Mouse (Mus musculus) intestine, embryonic 16.5 days (tissue): ENCODE measurements around the gene Ddah2. TPM values are rescaled to one million over a fixed set of nuclear protein-coding genes. Genes with fewer than 3 reads are reported as not detected.

ENCODE experiments used
- ATAC-seq: fragments of 200-750 bp; cut with Nextera tagmentation; 2 replicates; pipeline ENCODE4 v1.8.0; 2017; ENCODE audit warnings: moderate TSS enrichment, moderate library complexity
- H3K27ac ChIP-seq: fragments of 300-500 bp; sonication (generic); 2 replicates; pipeline ENCODE4 v1.5.1; 2014; ENCODE audit warnings: mild to moderate bottlenecking, low read length
- H3K27me3 ChIP-seq: fragments of 300-500 bp; sonication (generic); replicated peaks from 2 replicates; pipeline ENCODE4 v1.6.1; 2014; ENCODE audit warnings: low read length, control low read depth, mixed read lengths; ENCODE audit not compliant: control insufficient read depth, insufficient read depth
- H3K36me3 ChIP-seq: fragments of 300-500 bp; sonication (generic); 2 replicates; pipeline ENCODE4 v1.6.1; 2014; ENCODE audit warnings: low read length, control low read depth; ENCODE audit not compliant: control insufficient read depth, insufficient read depth
- H3K4me1 ChIP-seq: fragments of 300-500 bp; sonication (generic); 2 replicates; pipeline ENCODE4 v1.6.1; 2014; ENCODE audit warnings: low read length, control low read depth, mixed read lengths; ENCODE audit not compliant: control insufficient read depth, insufficient read depth
- H3K4me2 ChIP-seq: fragments of 300-500 bp; sonication (generic); 2 replicates; pipeline ENCODE4 v1.6.1; 2014; ENCODE audit warnings: low read depth, low read length, control low read depth
- H3K4me3 ChIP-seq: fragments of 300-500 bp; sonication (generic); 2 replicates; pipeline ENCODE4 v1.5.1; 2014; ENCODE audit warnings: mild to moderate bottlenecking, low read length
- H3K9ac ChIP-seq: fragments of 300-500 bp; sonication (generic); 2 replicates; pipeline ENCODE4 v1.6.1; 2014; ENCODE audit warnings: low read depth, low read length
- H3K9me3 ChIP-seq: fragments of 300-500 bp; sonication (generic); 2 replicates; pipeline ENCODE4 v1.6.1; 2016; ENCODE audit warnings: low read length, control low read depth; ENCODE audit not compliant: control insufficient read depth
- WGBS: fragments of 180-500 bp; shearing (Covaris S2); extraction: QIAGEN DNeasy Blood & Tissue Kit; methylation state at CpG from one replicate; pipeline ENCODE4 v1.1.7; 2014; 5-methylcytosine and 5-hydroxymethylcytosine counted together
- polyA plus RNA-seq: library from polyadenylated mRNA; unstranded; fragments of >200 nt; fragmentation: Nextera tagmentation; extraction: Ambion mirVana; gene quantifications from 2 replicates; pipeline ENCODE4 v1.2.1, GENCODE M21; 2015

The Ddah2 gene
- polyA plus RNA-seq, 1 experiment from 2014 or later: 170 TPM

GRCm38 (mm10) chr17:35080710-35081109 is 21.9 kb downstream of the Ddah2 start:
- Histone ChIP-seq H3K4me2 (no peak overlapping the region), H3K4me1 (peaks cover 27% of the 10 kb centered on the region), H3K9ac (no peak overlapping the region), H3K9me3 (no peaks in the 10 kb centered on the region), H3K27ac (no peak overlapping the region), H3K27me3 (no peaks in the 10 kb centered on the region), H3K4me3 (no peak overlapping the region), H3K36me3 (no peaks in the 10 kb centered on the region)
- ATAC-seq: no peak
- 72% methylated on average over 4 of the region's 4 CpGs for WGBS

GRCm38 (mm10) chr17:35082841-35083576 is 24.2 kb downstream of the Ddah2 start:
- Histone ChIP-seq H3K27me3 (no peaks in the 10 kb centered on the region), H3K4me2 (no peak overlapping the region), H3K9ac (no peak overlapping the region), H3K4me1 (peaks cover 10% of the 10 kb centered on the region), H3K4me3 (no peak overlapping the region), H3K9me3 (no peaks in the 10 kb centered on the region), H3K36me3 (no peaks in the 10 kb centered on the region), H3K27ac (no peak overlapping the region)
- 85% methylated on average over 16 of the region's 16 CpGs for WGBS
- ATAC-seq: no peak

- H3K36me3 ChIP-seq: no peaks in the 10 kb centered on the region
- no peak for ATAC-seq
- no peak overlapping the region for H3K9ac ChIP-seq
- no peak overlapping the region for H3K27ac ChIP-seq
- H3K9me3 ChIP-seq: no peaks in the 10 kb centered on the region
- 66% methylated on average over 3 of the region's 3 CpGs for WGBS
- H3K4me3 ChIP-seq: no peak overlapping the region
- H3K4me2 ChIP-seq: no peak overlapping the region
- peaks cover 8% of the 10 kb centered on the region for H3K4me1 ChIP-seq
- H3K27me3 ChIP-seq: no peaks in the 10 kb centered on the region
Observed at GRCm38 (mm10) chr17:35083929-35084497, 25.2 kb downstream of the Ddah2 start.

DNA sequence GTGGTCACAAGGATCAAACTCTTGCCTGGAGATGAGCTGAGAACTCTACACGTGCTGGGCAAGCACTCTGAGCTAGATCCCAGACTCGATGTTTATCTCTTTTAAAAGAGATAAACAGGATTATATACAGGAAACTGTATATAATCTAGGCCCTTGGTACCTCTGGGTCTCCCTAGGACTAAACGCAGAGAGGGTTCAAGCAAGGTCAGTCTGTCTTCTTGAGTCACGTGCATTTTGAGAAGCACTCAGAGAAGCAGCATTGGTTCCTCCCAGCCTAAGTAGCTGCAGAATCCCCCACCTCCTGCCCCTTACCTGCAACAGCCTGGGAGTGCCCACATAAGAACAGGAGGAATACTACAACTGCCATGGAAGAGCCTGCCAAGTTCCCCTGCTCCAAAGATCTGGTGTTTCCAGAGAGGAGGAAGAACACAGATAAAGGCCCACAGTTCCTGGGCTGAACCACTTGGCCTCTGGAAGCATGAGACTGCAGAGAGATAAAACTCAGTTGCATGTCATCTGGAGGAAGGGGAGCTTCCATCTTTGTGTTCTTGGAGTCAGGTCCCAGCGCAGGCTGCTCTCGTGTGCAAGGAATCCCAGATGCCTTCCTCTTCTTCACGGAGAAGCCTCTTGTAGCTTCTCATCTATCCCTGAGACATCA is 26.5 kb downstream of the Ddah2 start, which contains the start of gene Ly6g6f:
Gene Ly6g6f, minus strand, starts transcription at position 403 of the 658 bp plus-strand sequence.
- Histone ChIP-seq H3K4me3 (no peak within 1 kb of the TSS), H3K27ac (no peak within 1 kb of the TSS), H3K36me3 (no peaks in the 10 kb centered on the region), H3K27me3 (no peaks in the 10 kb centered on the region), H3K4me2 (no peak within 1 kb of the TSS), H3K4me1 (peaks cover 4% of the 10 kb centered on the region), H3K9ac (no peak within 1 kb of the TSS), H3K9me3 (no peaks in the 10 kb centered on the region)
- no peak for ATAC-seq
- 75% methylated on average over 7 of the region's 7 CpGs for WGBS

DNA sequence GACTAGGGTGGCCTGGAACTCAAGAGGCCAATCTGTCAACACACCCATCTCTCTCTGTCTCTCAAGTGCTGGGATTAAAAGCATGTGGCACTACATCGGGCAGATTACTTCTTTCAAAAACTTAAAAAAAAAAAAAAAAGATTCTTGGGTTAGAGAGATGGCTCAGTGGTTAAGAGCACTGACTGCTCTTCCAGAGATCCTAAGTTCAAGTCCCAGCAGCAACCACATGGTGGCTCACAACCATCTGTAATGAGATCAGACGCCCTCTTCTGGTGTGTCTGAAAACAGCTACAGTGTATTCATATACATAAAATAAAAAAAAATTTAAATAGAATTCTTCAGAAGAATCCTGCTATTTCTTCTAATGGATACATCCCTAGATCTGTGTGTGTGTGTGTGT is 29.3 kb downstream of the Ddah2 start:
- 0 out of 2 replicates have a peak, but pooled peaks cover 3% of the 10 kb centered on the region for H3K36me3 ChIP-seq

GRCm38 (mm10) chr17:35088825-35089644 is 30.2 kb downstream of the Ddah2 start, which contains the start of gene Abhd16a:
Abhd16a (plus strand) TSS chr17:35089263.
- Histone ChIP-seq H3K27me3 (no peaks in the 10 kb centered on the region), H3K36me3 (0 out of 2 replicates have a peak, but pooled peaks cover 3% of the 10 kb centered on the region), H3K27ac (peak within 1 kb of the TSS; percentile 95), H3K9me3 (no peaks in the 10 kb centered on the region), H3K4me3 (peak within 1 kb of the TSS; percentile 66), H3K4me2 (peak within 1 kb of the TSS; percentile 63), H3K9ac (peak within 1 kb of the TSS; percentile 92), H3K4me1 (peaks cover 7% of the 10 kb centered on the region; the same call in 1 of the 2 replicates)
- peak; percentile 99 for ATAC-seq
- 2% methylated on average over 66 of the region's 67 CpGs for WGBS

More for the DNA sequence above, 29.3 kb downstream of the Ddah2 start:
- H3K27ac ChIP-seq: no peak overlapping the region
- no peak overlapping the region for H3K4me2 ChIP-seq
- no peaks in the 10 kb centered on the region for H3K27me3 ChIP-seq
- H3K4me1 ChIP-seq: peaks cover 7% of the 10 kb centered on the region; the same call in 1 of the 2 replicates
- H3K4me3 ChIP-seq: no peak overlapping the region
- no peak for ATAC-seq
- no peaks in the 10 kb centered on the region for H3K9me3 ChIP-seq
- WGBS: 54% methylated on average over 2 of the region's 2 CpGs
- H3K9ac ChIP-seq: no peak overlapping the region

GRCm38 (mm10) chr17:35090166-35090932 is 31.5 kb downstream of the Ddah2 start:
- H3K9ac ChIP-seq: peak overlapping the region; percentile 92
- H3K9me3 ChIP-seq: no peaks in the 10 kb centered on the region
- H3K4me2 ChIP-seq: peak overlapping the region; percentile 63
- H3K27ac ChIP-seq: no peak overlapping the region
- ATAC-seq: no peak
- 63% methylated on average over 8 of the region's 8 CpGs for WGBS
- H3K4me3 ChIP-seq: peak overlapping the region; percentile 66
- peaks cover 7% of the 10 kb centered on the region; the same call in 1 of the 2 replicates for H3K36me3 ChIP-seq
- no peaks in the 10 kb centered on the region for H3K27me3 ChIP-seq
- peaks cover 7% of the 10 kb centered on the region; the same call in 1 of the 2 replicates for H3K4me1 ChIP-seq

DNA sequence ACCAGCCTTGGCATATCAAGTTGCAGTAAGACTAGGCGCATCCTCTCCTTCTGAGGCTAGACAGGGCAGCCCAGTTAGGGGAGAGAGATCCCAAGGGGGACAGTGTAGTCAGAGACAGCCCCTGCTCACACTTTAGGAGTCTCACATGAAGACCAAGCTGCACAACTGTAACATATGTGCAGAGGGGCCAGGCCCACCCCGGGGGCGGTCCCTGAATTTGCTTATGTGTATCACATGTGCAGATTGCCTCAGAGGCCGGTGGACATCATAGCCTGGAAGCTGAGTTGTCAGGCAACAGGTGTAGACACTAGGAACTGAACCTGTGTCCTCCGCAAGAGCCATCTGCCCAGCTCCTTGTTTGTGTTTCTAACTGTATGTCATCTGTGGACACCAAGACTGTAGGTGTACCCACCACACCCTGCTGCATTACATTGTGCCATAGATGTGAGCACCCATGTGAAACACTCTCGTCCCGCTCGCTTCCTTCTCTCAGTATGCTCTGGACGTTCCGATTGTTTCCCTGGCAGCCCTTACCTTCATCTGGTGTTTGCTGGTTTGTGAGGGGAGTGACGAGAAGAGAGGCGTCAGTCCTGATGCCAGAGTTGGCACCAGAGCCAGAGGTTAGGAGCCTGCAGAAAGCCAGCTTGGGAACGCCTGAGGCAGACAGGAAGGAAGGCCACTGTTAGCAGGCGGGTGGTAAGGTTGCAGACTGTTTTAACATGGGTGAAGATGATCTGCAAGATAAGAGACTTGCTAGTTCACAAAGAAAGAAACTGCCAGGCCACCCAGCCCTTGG is 33.8 kb downstream of the Ddah2 start:
- ATAC-seq: no peak
- H3K36me3 ChIP-seq: peaks cover 20% of the 10 kb centered on the region
- peaks cover 7% of the 10 kb centered on the region; the same call in 1 of the 2 replicates for H3K4me1 ChIP-seq
- H3K27me3 ChIP-seq: no peaks in the 10 kb centered on the region
- WGBS: 89% methylated on average over 14 of the region's 14 CpGs
- no peak overlapping the region for H3K4me2 ChIP-seq
- H3K4me3 ChIP-seq: no peak overlapping the region
- no peak overlapping the region for H3K9ac ChIP-seq
- H3K9me3 ChIP-seq: no peaks in the 10 kb centered on the region
- no peak overlapping the region for H3K27ac ChIP-seq
